Mouse (Mus musculus): ENCODE measurements around the gene Tmem196.

Gene Tmem196

DNA sequence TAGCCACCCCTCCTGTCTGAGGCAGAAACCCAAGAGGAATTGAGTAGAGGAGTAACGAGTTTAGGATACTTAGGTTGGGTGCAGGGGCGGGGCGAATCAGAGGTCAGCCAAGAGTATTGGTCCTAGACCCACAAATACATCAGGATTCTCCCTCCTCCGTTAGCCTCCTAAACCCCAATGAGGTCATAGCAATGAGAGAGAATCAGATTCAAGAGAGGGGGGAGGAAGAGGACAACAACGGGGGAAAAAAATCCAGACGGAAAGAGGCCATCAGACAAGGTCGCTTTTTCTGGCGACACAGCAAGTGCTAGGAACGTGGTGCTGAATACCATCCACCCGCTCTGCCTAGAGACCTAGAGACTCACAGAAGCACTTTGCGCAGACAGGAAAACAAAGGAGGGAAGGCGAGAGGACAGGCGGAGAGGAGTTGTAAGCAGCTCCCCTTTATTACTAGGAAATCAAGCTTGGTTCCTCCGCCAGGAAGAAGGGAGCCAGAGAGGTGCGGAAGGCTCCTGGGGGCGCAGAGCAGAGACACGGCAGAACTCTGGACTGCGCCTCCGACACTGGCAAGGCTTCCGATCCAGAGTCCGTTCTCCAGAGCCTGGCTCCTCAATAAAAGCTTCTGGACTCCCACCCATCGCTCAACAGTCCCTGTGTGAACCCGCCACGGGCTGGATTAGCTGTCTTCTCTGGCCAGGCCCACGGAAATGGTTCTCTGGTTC, at the start of gene Tmem196:
TSS of gene Tmem196 (plus strand) at position 234 of the 722 bp plus-strand sequence.
- no peak for DNase-seq (ENCODE audit: low read depth)

- no peak for DNase-seq (ENCODE audit: low read depth)
Observed at GRCm38 (mm10) chr12:119946311-119946692, 680 bp downstream of the Tmem196 start.

- DNase-seq (ENCODE audit: low read depth), result no peak
Observed at GRCm38 (mm10) chr12:119957041-119957440, 11.4 kb downstream of the Tmem196 start.

- DNase-seq (ENCODE audit: low read depth), result no peak
Observed at GRCm38 (mm10) chr12:119960730-119961129, 15.1 kb downstream of the Tmem196 start.

DNA sequence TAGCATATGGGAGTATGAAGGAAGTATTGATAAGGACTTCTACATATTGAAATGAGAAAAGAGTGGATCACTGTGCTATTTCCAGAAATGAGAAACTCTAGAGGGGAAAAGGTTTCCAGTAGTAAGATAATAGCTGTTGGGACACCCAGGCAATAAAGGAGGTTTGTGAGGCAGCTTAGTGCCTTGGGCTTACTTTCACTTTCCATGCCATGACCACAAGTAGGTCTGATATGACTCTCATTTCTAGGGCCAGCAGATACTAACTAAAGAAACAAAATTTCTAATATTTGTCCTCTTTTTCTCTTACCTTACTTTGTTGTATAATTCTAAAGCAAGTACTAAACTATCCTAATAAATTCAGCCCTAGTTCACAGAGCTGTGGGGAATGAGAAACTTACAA, 19.8 kb downstream of the Tmem196 start:
- DNase-seq (ENCODE audit: low read depth), result no peak

DNA sequence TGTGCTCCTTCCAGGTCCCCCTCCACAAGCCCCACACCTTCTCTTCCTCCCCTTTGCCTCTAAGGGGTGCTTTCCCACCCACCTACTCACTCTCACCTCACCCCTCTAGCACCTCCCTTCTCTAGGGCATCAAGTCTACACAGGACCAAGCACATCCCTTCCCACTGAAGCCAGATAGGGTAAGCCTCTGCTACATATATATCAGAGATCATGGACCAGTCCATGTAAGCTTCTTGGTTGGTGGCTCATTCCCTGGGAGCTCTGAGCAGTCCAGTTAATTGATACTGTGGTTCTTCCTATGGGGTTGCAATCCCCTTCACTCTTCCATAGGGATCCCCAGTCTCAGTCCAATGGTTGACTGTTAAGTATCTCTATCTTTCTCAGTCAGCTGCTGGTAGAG, 24.4 kb downstream of the Tmem196 start:
- no peak for DNase-seq (ENCODE audit: low read depth)

DNA sequence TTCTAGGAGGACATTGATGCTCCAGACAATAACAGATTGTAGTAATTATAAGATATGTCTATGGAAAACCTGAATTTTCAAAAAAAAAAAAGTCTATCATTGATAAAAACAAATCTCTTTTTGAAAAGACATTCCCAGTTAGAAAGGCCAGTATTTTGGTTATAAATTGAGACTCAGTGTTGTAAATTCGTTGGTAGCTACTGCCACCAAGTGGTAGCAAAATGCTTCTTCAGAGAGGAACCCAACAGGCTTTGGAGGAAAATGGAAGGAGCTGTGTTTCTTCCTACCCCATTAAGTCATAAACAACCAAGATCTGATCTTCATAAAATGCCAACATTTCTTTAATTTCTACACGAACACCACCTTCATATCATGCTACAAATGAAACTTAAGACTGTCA, 36.1 kb downstream of the Tmem196 start:
- peak; percentile 14 for DNase-seq (ENCODE audit: low read depth)

DNA sequence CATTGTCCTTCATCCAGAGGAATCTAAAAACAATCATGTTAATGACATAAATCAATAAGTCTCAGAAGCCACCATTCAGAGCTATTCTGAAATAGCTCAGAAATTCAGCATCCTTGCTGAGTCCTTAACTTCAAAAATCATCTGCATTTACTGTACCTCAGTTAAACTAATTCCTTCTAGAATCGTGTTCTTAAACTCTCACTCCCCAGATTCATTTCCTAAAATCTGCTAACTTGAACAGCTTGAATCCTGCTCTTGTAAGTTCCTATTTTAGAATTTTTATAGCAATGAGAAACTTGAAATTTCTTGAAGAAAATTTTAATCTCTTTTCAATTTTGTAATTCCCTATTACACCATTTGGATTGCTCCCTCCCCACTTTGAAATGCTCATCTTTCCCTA, 52.6 kb downstream of the Tmem196 start:
- no peak for DNase-seq (ENCODE audit: low read depth)

GRCm38 (mm10) chr12:120004280-120004679, 58.7 kb downstream of the Tmem196 start:
- no peak for DNase-seq (ENCODE audit: low read depth)

DNA sequence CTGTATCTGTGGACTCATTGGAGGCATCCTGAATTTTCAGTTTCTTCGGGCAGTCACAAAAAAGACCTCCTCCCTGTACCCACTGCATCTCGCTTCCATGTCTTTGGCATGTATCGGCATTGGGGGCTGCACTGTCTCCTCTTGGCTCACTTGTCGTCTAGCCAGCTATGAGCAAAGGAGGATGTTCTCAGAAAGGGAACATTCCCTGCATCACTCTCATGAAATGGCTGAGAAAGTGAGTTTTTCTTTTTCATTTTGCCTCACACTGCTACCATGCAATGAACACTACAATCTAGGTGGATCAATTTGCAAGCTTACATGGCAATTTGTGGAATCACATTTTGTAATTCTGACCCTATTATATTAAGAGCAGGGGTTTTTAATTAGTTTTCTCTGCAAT, 69.1 kb downstream of the Tmem196 start:
- no peak for DNase-seq (ENCODE audit: low read depth)

- DNase-seq (ENCODE audit: low read depth), result no peak
Observed at GRCm38 (mm10) chr12:120015201-120015600, 69.6 kb downstream of the Tmem196 start.

DNA sequence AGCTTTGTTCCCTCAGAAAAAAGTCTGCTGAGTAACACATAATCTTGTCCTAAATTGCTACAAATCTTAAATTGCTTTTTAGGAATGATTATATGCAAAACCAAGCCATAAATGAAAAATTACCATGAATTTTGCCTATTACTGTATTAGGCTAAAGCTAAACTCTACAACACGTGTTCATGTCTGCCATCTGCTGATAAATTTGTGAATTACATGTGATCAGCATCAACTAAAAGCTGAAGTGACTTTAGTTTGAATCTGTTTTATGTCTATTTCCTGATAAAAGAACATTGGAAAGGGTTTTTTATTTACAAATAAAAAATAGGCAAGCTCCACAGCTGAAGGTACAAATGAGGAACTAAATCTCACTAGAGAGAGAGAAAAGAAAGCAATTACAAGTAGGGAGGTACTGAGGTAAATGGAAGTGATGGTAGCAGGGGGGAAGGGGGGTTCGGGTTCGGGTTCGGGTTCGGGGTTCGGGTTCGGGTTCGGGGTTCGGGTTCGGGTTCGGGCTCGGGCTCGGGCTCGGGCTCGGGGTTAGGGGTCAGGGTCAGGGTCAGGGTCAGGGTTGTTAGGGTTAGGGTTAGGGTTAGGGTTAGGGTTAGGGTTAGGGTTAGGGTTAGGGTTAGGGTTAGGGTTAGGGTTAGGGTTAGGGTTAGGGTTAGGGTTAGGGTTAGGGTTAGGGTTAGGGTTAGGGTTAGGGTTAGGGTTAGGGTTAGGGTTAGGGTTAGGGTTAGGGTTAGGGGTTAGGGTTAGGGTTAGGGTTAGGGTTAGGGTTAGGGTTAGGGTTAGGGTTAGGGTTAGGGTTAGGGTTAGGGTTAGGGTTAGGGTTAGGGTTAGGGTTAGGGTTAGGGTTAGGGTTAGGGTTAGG, 82.7 kb downstream of the Tmem196 start:
- peak; percentile 46 for DNase-seq (ENCODE audit: low read depth)
